Mouse (Mus musculus) adrenal gland, postnatal 10 days (tissue): ENCODE data around the gene Jmy. TPM values are rescaled to one million over a fixed set of nuclear protein-coding genes. Genes with fewer than 3 reads are reported as not detected.
"Not testable (repeated sequence)": the region's sequence is repeated elsewhere in the genome, so short reads cannot be mapped to it uniquely, and the experiment has no call there.

Source experiments
- DNase-seq: peaks from one replicate; pipeline ENCODE4 v3.0.0; 2021; ENCODE audit warnings: mixed read lengths
- long read RNA-seq, 2 experiments: library from polyadenylated mRNA; stranded (forward); transcript quantifications; one replicate each; pipeline ENCODE4 v2.0.0; 2021
- total RNA-seq, 2 experiments: library from RNA; stranded (reverse); gene quantifications; 2 replicates each; pipeline ENCODE4 v1.2.3; 2021

The Jmy gene
- 10 to 100 TPM; 34.2 to 38.3 TPM for total RNA-seq
- long read RNA-seq, experiment 1, full-length matches to known transcripts: 1 of 11 reads
- long read RNA-seq, experiment 1, partial matches to known transcripts: 9 of 11 reads
- long read RNA-seq, experiment 1, other reads (novel, unspliced or antisense): 1 of 11 reads
- long read RNA-seq, experiment 2, partial matches to known transcripts: 0 of 3 reads
- long read RNA-seq, experiment 2, other reads (novel, unspliced or antisense): 3 of 3 reads

DNA sequence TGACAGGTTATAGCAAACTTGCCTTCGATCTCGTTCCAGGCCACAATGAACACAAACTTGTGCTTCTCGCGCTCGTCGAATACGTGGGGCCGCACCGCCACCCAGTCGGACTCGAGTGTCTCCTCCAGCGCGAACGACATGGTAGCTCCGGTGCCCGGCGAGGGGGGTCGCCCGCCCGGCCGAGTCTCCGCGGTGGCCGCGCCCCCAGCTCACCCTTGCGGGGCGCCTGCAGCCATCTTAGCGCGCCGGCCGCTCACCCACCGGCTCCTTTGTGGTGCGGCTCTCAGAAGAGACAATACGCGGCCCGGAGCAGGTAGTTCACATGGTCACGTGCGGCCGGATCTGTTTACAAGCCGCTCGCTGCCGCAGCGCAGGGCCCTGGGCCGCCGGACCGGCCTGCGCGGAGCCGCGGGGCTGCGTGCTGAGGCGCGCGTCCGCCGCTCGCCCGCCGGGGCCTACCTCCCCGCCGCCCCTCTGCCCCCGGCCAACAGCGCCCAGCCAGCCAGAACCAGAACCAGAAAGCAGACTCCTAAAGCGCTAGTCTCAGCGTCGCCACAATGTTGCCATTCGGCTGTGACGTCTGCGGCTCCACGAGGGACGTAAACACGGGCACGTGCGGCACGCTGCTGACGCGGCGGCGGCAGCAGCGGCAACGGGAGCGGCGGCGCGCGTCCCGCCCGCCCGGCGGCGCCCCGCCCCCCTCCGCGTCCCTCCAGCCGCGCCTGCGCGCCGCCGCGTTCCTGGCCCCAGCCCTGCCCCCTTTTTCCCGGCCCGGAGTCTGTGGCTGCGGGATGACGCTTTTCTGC, at the start of gene Jmy:
Gene Jmy (minus strand): TSS at position 642 of the 806 bp plus-strand sequence.
- DNase-seq: peak; percentile 93

DNA sequence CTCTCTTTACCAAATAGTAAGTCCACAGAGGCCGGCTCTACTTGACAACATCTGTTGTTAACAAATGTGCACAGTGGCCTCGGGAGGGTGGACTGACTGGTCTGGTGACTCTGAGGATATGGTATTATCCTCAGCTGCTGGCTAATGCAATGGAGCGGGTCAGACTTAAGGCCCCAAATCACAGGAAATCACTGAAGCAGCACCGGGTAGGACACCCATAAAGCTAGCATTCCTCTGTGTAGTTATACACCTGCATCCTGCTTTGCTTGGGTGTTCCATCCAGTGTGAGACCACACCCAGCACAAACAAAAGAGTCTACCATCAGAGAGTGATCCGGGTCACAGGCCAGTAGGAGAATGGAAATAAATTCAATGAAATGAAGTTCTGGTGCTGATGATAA, 48.0 kb upstream of the Jmy start:
- no peak for DNase-seq

DNA sequence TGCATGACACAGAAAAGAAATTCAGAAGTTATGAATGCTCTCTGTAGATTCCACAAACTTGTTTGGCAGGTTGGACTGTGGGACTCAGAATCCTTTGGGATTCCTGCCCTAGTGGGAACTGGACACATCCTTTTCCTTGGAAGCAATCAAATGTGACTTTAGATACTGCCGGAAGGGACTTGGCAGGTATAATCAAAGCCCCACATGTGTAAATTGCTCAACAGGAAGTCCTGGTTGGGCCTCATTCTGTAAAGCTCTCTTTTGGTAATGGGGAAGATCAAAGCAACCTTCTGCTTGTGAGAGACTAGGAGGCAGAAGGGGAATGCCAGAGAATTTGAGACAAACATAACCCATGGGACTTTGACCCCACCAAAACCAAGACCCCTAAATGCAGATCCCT, 46.4 kb upstream of the Jmy start:
- DNase-seq: no peak

DNA sequence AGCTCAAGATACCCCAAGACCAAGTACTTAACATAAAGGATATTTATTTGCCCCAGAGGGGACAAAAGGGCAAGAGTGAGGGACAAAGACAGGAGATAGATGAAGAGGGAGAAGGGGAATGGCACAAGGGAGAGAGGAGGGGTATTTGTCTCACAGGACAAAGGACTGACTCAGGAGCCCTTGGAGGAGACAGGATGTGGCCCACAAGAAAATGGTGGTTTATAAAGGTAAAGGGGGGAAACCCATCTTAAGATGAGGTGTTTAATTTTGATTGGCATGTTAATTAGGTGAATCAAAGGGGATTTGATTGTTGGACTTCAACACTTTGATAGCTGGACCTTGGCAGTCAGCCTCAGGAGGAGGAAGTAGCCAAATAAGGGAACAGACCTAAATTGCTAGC, 44.7 kb upstream of the Jmy start:
- DNase-seq: no peak

DNA sequence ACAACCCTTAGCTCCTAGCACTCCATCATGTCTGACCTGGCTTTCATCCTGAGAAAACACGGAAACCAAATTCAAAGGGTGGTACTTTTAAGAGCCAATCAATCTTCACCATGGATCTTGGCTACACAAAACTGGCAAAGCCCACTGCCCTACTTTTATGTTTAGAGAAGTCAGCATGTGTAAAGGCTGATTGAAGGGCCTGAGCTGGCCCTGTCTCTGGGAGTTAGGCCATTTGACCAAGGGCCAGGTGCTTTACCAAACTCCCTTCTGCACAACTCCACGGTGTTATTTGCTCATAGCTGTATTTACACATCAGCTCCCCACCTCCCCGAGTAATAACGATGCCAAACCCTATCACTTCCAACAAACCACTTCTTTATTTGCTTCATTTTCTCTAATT, 39.7 kb upstream of the Jmy start:
- DNase-seq: peak; percentile 52

DNA sequence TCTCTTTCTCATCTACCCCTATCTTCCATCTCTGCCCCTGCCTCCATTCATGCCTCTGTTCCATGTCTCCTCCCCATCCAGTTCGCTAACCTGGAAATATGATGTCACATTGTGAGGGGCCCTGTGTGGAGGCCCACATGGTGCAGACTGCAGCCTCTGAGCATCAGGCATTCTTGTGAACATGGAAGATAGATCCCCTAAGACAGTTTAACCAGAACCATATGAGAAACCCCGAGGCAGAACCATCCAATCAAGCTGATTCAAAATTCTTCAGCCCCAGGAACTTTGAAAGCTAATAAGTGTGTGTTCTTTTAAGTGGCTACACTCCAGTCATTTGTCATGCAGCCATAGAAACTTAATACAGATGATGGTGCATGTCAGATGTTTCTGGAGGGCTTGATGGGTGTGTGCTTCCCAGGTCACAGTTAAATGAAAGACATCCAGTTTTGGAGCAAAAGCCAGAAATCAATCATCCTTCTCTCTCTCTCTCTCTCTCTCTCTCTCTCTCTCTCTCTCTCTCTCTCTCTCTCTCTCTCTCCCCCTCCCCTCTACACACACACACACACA, 19.2 kb upstream of the Jmy start:
- DNase-seq: no peak

DNA sequence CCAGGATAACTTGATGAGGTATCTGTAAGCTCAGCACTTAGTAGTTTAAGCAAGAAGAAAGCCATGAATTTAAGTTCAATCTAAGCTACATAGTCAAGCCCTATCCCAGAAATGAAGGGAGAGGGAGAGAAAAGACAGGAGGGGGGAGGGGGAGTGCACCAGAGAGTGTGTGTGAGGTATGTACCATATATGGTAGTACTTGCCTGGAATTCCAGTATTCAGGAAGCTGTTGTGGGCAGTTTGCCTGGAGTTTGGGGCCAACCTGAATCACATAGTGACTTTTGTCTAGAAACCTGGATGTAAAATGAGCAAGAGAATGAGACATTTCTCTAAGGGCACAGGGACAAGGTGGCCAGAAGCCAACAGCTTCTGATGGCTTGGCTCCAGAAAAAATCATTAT, 17.6 kb upstream of the Jmy start:
- no peak for DNase-seq

DNA sequence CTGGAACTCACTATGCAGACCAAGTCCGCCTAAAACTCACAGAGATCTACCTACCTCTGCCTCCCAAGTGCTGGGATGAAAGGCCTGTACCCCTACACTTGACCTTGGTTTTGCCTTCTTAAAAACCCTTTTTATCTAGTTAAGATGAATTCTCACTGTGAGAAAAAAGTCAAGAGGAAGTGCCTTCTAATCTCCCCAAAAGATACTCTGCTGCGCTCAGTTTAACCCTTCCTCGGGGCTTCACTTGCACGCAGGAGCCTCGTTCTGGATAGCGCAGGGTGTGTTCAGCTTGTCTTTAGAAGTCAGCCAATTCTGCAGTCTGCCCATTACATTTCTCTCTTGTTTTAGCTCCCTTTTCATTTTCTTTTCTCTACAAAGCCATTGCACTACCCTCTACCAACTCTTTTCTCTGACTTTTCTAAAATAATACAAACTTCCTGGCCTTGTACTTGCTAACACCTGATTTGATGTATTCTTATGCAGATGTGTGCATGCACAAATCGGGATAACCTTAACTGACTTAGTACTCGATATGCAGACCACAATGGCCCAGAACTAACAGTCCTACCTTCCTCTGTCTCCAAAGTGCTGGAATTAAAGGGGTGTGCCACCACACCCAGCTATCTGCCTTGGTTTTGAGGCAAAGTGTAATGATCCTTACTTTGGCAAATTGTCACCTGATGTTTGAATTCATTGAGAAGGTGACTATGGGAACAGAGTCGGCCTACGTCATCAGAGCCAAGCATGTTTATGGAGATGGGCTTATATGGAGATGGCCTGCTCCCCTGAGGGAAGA, 14.6 kb upstream of the Jmy start:
- no peak for DNase-seq

DNA sequence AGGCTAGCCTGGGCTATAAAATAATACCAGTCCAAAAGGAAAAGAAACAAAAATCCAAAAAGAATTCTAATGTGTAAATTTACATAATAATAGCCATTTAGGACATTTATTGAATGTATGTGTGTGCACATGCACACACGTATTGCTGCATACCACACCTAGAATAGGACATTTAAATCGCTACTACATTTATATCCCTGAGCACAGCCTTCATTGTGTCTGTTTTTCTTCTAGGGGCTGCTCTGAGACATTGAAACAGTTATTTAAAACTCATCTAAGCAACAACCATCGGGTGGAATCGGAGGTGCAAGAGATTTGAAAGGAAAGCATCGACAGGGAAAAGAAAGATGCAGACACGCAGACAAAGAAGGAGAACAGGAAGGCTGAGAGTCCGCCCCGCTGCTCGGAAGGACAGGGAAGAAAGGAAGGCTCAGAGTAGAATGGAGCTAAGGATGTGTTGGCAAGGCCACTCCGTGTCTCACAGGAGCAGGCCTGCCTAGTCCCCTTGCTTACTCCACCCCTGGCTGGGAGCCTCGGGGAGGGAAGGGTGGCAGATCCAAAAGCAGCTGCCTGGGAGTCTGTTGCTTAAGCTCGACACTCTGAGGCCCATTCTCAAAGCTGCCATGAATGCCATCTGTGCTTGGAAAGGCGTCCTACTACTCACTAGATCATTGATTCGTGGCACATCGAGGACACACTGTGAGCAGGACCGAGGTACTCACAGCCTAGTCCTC, 11.0 kb upstream of the Jmy start:
- peak; percentile 38 for DNase-seq

DNA sequence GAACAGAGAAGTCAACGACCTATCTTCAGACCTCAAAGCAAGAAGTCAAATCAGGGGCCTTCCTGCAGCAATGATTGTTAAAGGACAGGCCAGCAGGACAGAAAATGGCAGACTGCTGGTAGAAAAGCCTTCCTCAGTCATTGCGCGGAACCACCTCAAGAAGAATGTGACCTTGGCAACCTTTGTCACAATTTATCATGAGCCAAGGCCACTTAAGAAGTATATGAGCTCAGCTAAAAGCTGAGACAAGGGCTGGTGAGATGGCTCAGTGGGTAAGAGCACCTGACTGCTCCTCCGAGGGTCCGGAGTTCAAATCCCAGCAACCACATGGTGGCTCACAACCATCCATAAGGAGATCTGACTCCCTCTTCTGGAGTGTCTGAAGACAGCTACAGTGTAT, 7.3 kb upstream of the Jmy start:
- DNase-seq: not testable (repeated sequence)

DNA sequence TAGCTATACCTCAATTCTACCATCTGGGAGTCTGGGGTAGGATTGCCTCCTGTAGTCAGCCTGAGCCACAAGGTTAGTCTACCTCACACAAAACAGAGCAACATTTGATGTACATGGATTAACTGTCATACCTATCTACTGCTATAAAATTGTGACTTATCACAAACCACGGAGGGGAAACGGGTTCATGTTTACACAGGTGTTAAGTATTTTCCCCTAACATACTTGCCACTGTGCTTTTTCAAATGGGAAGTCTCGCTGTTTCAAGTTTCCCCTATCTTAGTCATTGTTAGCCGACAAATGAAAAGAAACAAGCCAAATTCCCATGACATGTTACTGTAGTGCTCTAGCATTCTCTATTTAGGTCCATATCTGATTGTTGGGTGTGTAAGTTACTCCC, 2.1 kb upstream of the Jmy start:
- DNase-seq: no peak

DNA sequence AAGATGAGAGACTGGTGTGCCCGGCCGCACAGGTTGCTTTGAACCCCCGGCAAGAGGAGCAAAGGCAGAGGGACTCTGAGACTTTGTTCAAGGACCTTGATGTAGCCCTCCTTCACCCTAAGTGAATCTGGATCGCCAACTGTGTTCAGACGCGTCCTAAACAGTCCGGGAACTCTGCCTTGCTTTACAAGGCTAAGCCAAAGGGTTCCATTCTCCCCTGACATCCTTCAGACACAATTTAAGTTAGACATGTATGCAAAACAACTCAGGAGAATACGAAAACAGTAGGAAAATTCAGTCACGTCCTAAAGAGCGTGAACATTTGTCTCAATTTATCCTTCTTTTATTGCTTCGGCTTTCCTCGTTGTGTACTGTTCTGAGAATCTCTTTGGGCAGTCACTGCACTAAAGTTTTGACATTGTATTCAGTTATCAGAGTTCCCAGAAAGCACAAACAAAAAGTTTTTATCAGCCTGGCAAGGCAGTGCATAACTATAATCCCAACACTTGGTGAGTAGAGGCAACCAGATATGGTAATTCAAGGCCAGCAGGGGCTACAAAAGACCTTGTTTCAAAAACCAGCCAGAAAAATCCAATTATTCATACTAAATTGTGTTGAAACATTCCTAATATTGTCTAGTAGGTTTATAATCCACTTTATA, 495 bp upstream of the Jmy start:
- no peak for DNase-seq

DNA sequence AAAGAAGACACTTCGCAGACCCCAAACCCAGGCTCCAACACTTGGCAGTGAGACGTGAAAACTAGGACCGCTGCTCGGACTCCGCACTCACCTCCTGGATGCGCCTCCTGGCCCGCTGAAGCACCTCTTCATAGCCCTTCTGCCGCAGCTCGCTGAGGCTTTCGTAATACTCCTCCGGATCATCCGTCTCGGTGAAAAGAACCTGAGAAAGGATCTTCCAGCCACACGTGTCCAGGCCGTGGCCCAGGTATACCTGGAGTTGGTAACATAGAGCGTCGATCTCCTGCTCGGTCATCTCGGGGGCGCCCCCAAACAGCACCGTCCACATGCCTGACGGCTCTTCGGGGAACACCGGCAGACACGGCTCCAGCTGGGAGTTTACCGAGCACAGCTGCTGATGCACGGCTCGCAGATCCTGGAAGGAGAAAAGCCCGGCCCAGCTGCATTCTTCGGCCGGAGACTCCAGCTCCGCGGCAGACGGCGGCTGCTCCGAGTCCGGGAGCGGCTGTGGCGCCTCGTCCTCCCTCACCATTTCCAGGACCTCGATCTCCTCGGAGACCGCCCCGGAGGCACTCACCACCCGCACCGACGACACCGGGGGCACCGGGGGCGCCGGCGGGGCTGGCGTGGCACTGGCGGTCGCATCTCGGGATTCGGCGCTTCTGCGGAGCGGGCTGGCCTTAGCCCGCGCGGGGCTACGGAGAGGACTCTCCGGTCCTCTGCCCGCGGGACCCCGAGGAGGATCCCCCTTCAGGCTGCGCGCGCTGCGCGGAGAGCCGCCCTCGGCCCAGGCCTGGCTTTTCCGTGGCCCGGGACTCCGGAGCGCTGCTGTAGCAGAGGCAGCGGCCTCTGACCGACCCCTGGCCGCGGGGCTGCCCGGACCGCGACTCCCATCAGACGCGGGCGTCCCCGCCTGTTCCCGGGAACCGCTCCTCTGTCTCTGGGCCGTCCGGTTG, 1.1 kb downstream of the Jmy start:
- DNase-seq: peak; percentile 59

DNA sequence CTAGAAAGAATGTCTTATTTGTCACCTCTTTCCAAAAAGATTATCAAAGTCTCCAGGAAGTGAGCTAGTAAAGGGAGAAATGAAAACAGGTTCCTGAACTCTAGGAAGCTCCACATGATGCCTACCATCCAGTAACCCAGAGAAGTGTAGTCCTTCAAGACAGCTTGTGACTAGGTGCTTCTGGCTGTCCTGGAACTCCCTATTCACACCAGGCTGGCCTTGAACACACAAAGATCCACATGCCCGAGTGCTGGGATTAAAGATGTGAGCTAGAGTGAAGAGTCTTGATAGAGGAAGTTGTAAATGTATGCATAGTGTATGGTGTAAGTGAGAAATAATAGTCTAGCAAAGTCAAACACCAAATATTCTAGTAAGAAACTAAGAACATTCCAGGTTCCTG, 2.6 kb downstream of the Jmy start:
- peak; percentile 17 for DNase-seq

DNA sequence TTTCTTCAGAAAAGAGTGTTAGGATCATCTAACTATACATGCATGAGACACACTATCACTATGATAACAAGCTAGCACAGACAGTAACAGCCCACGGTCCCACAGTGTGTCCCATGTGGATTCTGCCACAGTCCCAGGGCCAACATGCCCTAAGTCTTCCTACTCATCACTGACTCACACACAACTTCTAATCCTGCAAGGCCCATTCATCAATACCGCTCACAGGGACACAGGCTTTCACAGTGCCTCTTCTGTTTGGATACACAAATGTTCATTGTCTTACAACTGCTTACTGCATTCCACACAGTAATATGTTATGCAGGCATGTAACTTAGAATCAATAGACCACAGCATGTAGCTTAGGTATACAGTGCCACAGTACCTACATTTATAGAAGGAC, 11.1 kb downstream of the Jmy start:
- DNase-seq: peak; percentile 32

DNA sequence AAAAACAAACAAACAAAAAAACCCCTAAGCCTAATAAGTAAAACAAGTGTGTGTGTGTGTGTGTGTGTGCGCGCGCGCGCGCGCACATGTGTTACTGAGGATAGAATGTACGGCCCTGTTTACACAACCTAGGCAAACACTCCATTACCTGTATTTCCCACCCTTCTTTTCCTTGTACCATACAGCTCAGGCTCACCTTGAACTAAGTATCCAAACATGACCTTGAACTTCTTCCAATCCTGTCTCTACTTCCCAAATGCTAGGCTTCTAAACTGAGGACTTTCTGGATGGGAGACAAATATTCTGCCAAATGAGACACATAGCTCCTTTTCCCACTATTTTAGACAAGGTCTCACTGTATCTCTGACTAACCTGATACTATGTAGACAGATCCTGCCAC, 11.9 kb downstream of the Jmy start:
- no peak for DNase-seq

DNA sequence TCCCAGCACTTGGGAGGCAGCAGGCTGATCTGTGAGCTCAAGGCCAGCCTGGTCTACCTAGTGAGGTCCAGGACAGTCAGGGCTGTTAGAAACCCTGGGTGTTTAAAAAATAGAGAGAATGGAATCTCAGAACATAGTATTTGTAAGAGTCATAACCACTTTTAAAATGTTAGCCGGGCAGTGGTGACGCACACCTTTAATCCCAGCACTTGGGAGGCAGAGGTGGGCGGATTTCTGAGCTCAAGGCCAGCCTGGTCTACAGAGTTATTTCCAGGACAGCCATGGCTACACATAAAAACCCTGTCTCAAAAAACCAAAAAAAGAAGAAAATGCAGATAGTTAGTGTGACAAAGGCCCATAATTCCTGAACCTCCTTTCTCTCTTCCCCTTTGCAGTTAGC, 15.3 kb downstream of the Jmy start:
- no peak for DNase-seq

DNA sequence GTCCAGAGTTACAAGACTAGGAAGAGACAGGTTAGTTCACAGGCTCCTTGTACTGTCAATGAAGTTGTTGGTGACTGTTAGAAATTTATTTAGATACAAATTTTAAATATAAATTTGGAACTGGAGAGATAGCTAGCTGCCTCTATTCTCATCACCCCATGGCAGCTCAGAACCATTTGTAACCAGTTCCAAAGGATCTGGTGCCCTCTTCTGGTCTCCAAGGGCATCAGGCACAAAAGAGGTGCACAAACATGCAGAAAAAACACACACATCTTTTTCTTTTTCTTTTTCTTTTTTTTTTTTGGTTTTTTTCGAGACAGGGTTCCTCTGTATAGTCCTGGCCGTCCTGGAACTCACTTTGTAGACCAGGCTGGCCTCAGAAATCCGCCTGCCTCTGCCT, 18.5 kb downstream of the Jmy start:
- no peak for DNase-seq

DNA sequence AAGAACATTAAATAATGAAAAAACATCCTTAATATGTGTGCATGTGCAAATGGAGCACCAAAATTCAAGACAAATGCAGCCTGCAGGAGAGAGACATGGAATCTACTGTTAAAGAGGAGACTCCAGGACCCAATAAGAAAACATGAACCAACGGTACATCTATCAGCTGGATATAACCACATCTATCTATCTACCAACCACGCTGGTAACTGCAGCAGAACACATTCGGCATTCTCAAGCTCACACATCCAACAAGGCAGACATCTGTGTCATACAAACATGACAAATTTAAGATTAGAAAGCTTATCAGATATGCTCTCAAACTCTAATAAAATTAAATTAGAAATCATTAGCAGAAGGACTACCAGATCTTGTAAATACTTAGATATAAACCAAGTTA, 21.3 kb downstream of the Jmy start:
- DNase-seq: no peak

DNA sequence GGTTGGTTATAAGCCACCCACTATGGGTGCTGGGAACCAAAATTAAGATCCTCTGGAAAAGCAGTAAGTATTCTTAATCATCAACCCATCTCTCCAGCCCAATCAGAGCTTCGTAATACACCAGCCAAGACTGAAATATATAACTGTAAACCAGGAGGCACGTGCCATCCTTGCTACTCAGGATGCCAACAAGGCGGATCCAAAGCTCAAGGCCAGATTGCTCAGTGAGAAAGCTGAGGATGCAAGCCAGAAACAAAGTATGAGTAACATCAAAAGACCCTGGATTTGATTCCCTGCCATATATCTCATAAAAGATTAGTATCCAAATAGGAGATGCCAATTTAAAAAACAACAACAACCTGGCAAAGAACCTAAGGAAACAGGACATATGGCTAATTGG, 31.3 kb downstream of the Jmy start:
- DNase-seq: peak; percentile 72
